In genomic region chr7:80641497-80641896, GRCm38 (mm10) we compare ENCODE assay signal across 8 mouse cellular contexts. TPM values are rescaled to one million over a fixed set of nuclear protein-coding genes. Genes with fewer than 3 reads are reported as not detected.
DNase-seq lines count a peak whose midpoint lies in the region; ATAC-seq lines count a peak whose summit lies in the region.

No protein-coding gene starts in this region.

- ATAC-seq in forebrain, embryonic 14.5 days, result peak; percentile 57; the same call in 1 of the 2 replicates
- no peak for ATAC-seq in forebrain, embryonic 12.5 days (ENCODE audit: low FRiP score)
- ATAC-seq in granulocyte monocyte progenitor cell, adult 5-6 weeks (replicated peaks; ENCODE audit: poor library complexity, severe bottlenecking), result peak; percentile 65
- peak; percentile 38; the same call in 1 of the 2 replicates for ATAC-seq in liver, embryonic 12.5 days
- ATAC-seq in activated CD4-positive, CD25-positive, alpha-beta regulatory T cell, adult 4 months, result no peak

- no peak overlapping the region for H3K4me3 ChIP-seq in forebrain, embryonic 14.5 days (ENCODE audit: low read depth, low read length)
- no peak overlapping the region for H3K4me3 ChIP-seq in forebrain, embryonic 12.5 days (replicated peaks)
- H3K4me3 ChIP-seq in liver, embryonic 12.5 days, result no peak overlapping the region

- peak; percentile 55 for DNase-seq in forebrain, embryonic 14.5 days (ENCODE audit: low spot score)
- peak; percentile 71 for DNase-seq in 416B (ENCODE audit: low read depth)
- DNase-seq in frontal cortex, adult 2 months (ENCODE audit: extremely low spot score in 1 of 2, low spot score in 1 of 2), result no peak
- DNase-seq in gastrocnemius, postnatal 25 days, result no peak

- H3K9me3 ChIP-seq in forebrain, embryonic 14.5 days (replicated peaks; ENCODE audit: control insufficient read depth, low read length), result no peaks in the 10 kb centered on the region
- H3K9me3 ChIP-seq in forebrain, embryonic 12.5 days, result no peaks in the 10 kb centered on the region
- no peaks in the 10 kb centered on the region for H3K9me3 ChIP-seq in liver, embryonic 12.5 days (replicated peaks)

- no peak overlapping the region for H3K4me2 ChIP-seq in forebrain, embryonic 14.5 days (ENCODE audit: low read length)
- H3K4me2 ChIP-seq in forebrain, embryonic 12.5 days, result no peak overlapping the region
- 0 out of 2 replicates have a peak overlapping the region, but pooled peaks have one; percentile 6 for H3K4me2 ChIP-seq in liver, embryonic 12.5 days

- no peaks in the 10 kb centered on the region for H3K36me3 ChIP-seq in forebrain, embryonic 14.5 days (ENCODE audit: control insufficient read depth, insufficient read depth, low read length)
- H3K36me3 ChIP-seq in forebrain, embryonic 12.5 days (replicated peaks), result no peaks in the 10 kb centered on the region
- no peaks in the 10 kb centered on the region for H3K36me3 ChIP-seq in liver, embryonic 12.5 days

- no peak overlapping the region for H3K27ac ChIP-seq in forebrain, embryonic 14.5 days (ENCODE audit: low read depth, low read length)
- H3K27ac ChIP-seq in forebrain, embryonic 12.5 days, result no peak overlapping the region
- peak overlapping the region; percentile 38 for H3K27ac ChIP-seq in liver, embryonic 12.5 days

- 10% methylated on average over 4 of the region's 4 CpGs for WGBS in forebrain, embryonic 14.5 days
- 25% methylated on average over 4 of the region's 4 CpGs for WGBS in forebrain, embryonic 12.5 days
- 11% methylated on average over 4 of the region's 4 CpGs for WGBS in liver, embryonic 12.5 days (ENCODE audit: insufficient replicate concordance)

- peaks cover 6% of the 10 kb centered on the region for H3K4me1 ChIP-seq in forebrain, embryonic 14.5 days (ENCODE audit: control insufficient read depth, insufficient read depth, low read length)
- peaks cover 31% of the 10 kb centered on the region for H3K4me1 ChIP-seq in forebrain, embryonic 12.5 days
- peaks cover 72% of the 10 kb centered on the region for H3K4me1 ChIP-seq in liver, embryonic 12.5 days

- H3K27me3 ChIP-seq in forebrain, embryonic 14.5 days (replicated peaks; ENCODE audit: control insufficient read depth, insufficient read depth, low read length), result no peaks in the 10 kb centered on the region
- H3K27me3 ChIP-seq in forebrain, embryonic 12.5 days, result no peaks in the 10 kb centered on the region
- no peaks in the 10 kb centered on the region for H3K27me3 ChIP-seq in liver, embryonic 12.5 days (replicated peaks)

- H3K9ac ChIP-seq in forebrain, embryonic 14.5 days (ENCODE audit: low read length), result no peak overlapping the region
- H3K9ac ChIP-seq in forebrain, embryonic 12.5 days, result no peak overlapping the region
- H3K9ac ChIP-seq in liver, embryonic 12.5 days, result no peak overlapping the region

RNA-seq across cellular contexts. Expression of gene Crtc3, which starts 47.2 kb away (rescaled TPM):
- 7.9 and 10.6 TPM in 2 replicates for polyA plus RNA-seq in forebrain, embryonic 14.5 days (2014; fragmentation: Nextera tagmentation; extraction: Ambion mirVana)
- 12.3 and 12.6 TPM in 2 replicates for polyA plus RNA-seq in forebrain, embryonic 12.5 days (2016; fragmentation: Nextera tagmentation; extraction: Ambion mirVana)
- 21.7 and 33.0 TPM in 2 replicates for total RNA-seq in granulocyte monocyte progenitor cell, adult 5-6 weeks (2014; fragmentation: Nextera tagmentation)
- 6.2 and 6.8 TPM in 2 replicates for total RNA-seq in granulocyte monocyte progenitor cell, adult 5-6 weeks (2017)
- polyA plus RNA-seq in liver, embryonic 12.5 days (2016; fragmentation: Nextera tagmentation; extraction: Ambion mirVana), result 7.0 and 7.1 TPM in 2 replicates
- polyA plus RNA-seq in frontal cortex, adult 2 months (2012; rRNA removed), result 15.9 and 16.8 TPM in 2 replicates
- polyA plus RNA-seq in activated CD4-positive, CD25-positive, alpha-beta regulatory T cell, adult 4 months (2017; shearing (Covaris generic)), result 10 to 100 TPM; 16.6 to 17.1 TPM
- 10 to 100 TPM; 10.4 to 10.5 TPM for total RNA-seq in gastrocnemius, postnatal 25 days (2021)

Comparison
In these comparisons a context has a peak if more than half of its experiments do, and no peak if none do; other contexts are left out.
1. ATAC-seq: peak in forebrain, embryonic 14.5 days (single experiment), granulocyte monocyte progenitor cell, adult 5-6 weeks (single experiment) and liver, embryonic 12.5 days (single experiment); none in forebrain, embryonic 12.5 days (single experiment) and activated CD4-positive, CD25-positive, alpha-beta regulatory T cell, adult 4 months (single experiment).
2. DNase-seq: peak in forebrain, embryonic 14.5 days (single experiment) and 416B (single experiment); none in frontal cortex, adult 2 months (0 of 2) and gastrocnemius, postnatal 25 days (single experiment).